Mouse (Mus musculus): ENCODE measurements around the gene Creb5.

GRCm38 (mm10) chr6:53666503-53666902 lies 379.4 kb downstream of the Creb5 start:
- TF ChIP-seq POLR2A (IDR thresholded peaks at IDR 0.05; ENCODE audit: borderline replicate concordance, insufficient read depth, low read length) (no peak), CTCF (IDR thresholded peaks at IDR 0.05; ENCODE audit: borderline replicate concordance, insufficient read depth, low read depth, low read length) (no peak)

Measured in cerebellum, adult 2 months (tissue).